Mouse (Mus musculus): ENCODE data around the gene Cuedc1.

DNA sequence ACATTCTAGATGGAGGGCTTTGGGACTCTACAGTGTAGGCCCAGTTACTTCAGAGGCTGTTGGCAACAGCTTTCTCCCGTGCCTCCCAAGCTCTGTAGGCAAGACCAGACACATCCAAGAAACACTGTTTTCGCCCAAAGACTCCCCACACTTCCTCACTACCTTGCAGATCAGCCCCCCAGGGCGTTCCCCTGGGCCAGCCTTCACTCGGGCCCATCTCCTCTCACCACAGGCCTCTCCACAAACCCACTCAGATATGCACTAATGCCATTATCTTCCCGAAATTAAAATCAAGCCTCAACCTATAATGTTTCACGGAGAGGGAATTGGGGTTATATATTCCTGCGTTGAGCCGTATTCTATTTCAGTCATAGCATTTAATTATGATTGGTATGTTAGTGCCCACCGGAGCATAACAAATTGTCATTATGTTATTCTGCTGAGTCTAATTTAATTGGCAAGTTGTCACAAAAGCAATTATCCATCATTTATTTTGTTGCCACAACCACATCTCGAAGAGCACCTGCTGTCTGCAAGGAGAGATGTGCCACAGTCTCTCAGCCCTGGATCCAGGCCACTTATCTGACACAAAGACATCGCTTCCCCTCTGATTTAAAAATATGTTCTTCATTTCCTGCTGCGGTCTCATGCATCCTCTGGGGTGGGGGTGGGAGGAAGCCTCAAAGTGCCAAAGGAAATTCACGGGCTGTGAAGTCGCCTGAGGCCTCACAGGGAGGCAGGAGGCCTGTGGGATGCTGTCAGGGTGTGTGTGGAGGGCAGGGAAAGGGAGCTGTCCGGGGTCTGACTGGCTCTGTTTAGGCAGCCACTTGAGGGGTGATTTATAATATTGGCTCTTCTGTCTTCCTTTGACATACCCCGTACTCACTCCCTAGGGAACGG is 135.9 kb downstream of the Cuedc1 start:
- TF ChIP-seq CTCF (IDR thresholded peaks at IDR 0.05; ENCODE audit: low read depth, low read length) (no peak), POLR2A (IDR thresholded peaks at IDR 0.05; ENCODE audit: insufficient read depth, low read length) (no peak), EP300 (IDR thresholded peaks at IDR 0.05; ENCODE audit: insufficient read depth, low read depth, low read length) (no peak)
